Mouse (Mus musculus): ENCODE results near the gene Prdm2.
A peak's percentile ranks its signal among the peaks of the same experiment; 100 is the strongest.

Prdm2 gene

DNA sequence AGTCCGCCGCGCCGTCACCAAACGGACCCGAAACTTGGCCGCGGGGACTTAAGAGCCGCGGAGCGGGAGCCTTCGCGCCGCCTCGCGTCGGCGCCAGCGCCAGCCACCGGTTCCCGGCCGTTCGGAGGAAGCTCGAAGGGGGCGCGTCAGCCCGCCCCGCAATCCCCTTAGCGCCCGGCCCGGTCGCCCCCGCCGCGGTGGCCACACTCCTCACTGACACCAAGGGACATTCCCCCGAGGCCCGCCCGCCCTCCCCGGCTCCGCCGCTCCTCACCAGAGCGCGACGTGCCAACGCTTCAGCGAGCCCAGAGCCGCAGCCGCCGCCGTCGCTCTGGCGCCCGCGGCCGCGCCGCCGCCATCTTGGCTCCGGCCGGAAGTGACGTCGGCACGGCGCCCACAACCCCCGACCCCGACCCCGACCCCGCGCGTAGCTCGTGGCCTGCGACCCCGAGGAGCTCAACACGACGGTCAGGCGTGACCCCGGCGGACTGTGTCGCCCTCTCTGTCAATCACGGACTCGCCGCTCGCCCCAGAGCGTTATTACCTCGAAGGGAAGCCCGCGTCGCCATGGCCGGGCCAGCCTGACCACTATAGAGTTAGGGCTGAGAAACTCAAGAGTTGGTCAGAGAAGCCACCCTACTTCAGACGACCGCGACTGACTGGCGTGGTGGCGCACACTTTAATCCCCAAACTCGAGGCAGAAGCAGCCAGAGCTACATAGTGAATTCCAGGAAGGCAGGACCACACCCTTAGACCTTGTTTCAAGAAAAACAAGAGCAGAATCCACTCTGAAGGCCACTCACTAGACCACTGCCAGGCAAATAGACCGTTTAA, at the start of gene Prdm2:
Prdm2 (minus strand) TSS at position 655 of the 834 bp plus-strand sequence.
- peak; percentile 29 to 69 for DNase-seq (ENCODE audit: low spot score in 2 of 2)

DNA sequence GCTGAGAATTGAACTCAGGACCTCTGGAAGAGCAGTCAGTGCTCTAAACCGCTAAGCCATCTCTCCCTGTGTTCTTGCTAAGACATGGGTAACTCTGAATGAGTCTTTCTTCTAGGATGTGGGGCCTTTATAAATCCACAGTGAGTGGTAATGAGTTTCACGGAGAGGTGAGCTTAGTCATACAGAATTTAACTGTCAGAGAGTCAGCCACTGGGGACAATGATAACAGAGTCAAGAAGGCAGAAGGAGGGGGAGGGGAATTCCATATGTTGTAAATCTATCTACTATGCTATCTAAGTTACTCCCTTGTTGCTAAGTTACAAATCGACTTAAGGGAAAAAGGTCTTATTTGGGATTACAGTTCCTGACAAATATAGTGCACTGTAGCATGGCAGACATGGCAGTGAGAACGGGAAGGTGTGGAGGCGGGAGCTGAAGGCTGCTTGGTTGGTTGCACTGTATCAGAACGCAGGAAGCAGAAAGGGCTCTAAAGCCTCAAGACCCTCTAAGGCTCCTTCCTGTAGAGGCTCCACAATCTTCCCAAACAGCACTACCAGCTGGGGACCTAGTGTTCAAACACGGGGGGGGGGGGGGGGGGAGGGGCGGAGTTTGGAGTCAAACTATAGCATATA, 47.0 kb upstream of the Prdm2 start:
- no peak for DNase-seq (ENCODE audit: low spot score in 2 of 2)

DNA sequence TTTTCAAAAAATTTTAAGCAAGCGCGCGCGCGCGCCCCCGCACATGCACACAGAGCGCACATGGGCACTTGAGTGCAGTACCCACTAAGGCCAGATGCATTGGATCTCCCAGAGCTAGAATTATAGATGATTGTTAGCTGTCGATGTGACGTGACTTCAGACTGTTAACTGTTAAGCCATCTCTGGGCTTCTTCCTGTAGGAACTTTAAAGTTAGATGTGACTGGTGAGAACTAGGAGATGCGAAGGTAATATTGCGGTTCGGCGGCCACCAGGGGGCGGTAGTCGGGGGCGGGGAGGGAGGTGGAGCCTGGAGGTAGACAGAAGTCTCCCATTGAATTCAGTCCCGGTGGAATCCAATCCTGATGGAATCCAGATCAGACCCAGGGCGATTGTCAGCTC, 45.7 kb upstream of the Prdm2 start:
- peak in 1 of 2 experiments; percentile 53 for DNase-seq (ENCODE audit: low spot score in 2 of 2)

- DNase-seq (ENCODE audit: low spot score in 2 of 2), result no peak
Measured at GRCm38 (mm10) chr4:143257971-143258370, 45.2 kb upstream of the Prdm2 start.

GRCm38 (mm10) chr4:143255541-143255940, 42.7 kb upstream of the Prdm2 start:
- DNase-seq (ENCODE audit: low spot score in 2 of 2), result no peak

DNA sequence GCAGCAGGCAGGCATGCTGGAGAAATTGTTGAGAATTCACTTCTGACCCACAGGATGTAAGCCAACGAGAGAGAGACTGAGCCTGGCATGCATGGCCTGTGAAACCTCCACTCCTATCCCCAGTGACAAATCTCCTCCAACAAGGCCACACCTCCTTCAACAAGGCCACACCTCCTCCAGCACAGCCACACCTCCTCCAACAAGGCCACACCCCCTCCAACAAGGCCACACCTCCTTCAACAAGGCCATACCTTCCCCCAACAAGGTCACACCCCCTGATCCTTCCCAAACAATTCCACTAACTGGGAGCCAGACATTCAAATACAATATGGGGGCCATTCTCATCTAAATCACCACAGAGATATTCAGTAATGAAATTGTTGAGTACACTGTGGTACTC, 40.6 kb upstream of the Prdm2 start:
- DNase-seq (ENCODE audit: low spot score in 2 of 2), result no peak

DNA sequence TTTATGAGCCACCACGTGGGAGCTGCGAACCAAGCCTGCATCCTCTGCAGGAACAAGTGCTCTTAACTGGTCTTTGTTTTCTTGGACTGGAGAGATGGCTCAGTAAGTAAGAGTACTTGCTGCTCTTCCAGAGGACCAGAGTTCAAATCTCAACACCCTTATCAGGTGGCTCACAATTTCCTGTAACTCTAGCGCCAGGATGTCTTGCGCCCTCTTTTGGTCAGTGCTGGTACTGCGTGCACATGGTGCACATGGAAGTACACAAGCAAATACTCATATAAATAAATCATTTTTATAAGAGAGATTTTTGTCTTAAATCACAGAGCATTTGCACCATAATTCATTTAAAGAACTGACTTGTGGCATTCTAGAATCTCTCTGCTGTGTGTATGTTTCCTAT, 35.3 kb upstream of the Prdm2 start:
- DNase-seq (ENCODE audit: low spot score in 2 of 2), result no peak

DNA sequence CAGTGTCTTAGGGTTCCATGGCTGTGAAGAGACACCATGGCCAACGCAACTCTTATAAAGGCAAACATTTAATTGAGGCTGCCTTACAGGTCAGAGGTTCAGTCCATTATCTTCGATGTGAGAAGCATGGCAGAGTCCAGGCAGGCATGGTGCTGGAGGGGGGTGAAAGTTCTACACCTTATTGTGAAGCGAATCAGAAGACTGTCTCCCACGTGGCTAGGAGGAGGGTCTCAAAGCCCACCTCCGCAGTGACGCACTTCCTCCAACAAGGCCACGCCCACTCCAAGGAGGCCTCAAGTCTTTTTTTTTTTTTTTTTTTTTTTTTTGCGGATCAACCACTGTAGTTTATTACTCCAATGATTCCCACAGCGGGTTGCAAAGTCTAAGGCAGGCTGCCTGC, 28.5 kb upstream of the Prdm2 start:
- DNase-seq (ENCODE audit: low spot score in 2 of 2), result no peak

GRCm38 (mm10) chr4:143239615-143240201, 26.9 kb upstream of the Prdm2 start:
- no peak for DNase-seq (ENCODE audit: low spot score in 2 of 2)

DNA sequence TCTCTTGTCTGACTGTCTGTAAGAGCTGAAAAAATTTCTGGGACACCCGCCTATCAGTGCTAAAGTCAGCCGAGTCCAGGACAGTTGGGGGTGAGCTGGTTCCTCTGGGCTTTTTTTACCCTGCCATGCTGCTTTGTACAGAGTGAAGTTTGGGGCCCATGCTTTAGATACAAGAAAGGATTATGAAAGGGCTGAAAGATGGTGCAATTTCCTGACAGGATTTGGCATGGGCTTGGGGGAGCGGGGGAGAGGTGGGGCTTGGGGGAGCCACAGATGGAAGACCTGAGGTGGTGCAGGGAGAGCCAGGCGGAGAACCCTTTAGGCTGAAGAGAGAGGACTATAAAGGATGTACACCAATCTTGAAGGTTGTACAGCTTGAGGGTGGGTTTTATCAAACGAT, 26.3 kb upstream of the Prdm2 start:
- DNase-seq (ENCODE audit: low spot score in 2 of 2), result no peak

DNA sequence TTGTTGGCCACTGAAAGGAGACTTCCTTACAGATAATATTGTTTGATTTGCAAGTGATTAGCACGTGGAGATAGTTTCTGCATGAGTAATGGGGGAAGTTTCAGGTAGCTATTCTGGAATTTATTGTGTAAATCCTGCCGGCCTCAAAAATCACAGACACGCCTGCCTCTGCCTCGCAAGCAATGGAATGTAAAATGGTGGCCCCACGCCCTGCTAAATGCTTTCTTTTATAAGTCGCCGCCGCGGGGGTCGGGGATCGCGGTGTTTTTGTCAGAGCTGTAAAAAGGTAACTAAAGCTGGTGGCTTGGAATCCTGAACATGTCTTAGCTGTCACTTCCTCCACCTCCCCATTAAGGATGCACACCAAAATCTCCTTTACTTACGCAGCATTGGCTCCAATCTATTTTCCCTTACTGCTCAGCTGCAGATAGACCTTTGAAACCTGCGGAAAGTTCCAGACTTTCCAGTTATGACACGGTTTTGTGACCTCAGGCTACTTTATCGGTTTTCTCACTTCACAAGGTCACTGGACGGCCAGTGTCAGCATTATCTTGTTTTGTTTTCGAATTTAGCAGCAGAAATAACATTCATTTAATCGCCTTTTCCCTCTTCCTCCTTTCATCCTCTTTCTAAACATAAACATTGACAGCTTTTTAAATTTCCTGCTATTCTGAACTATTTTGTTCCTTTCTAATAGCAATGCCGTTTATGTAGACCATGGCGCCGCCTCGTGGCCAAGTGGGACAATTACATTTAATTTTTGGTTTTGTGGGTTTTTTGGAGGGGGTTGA, 25.6 kb upstream of the Prdm2 start:
- peak in 1 of 2 experiments; percentile 30 for DNase-seq (ENCODE audit: low spot score in 2 of 2)

DNA sequence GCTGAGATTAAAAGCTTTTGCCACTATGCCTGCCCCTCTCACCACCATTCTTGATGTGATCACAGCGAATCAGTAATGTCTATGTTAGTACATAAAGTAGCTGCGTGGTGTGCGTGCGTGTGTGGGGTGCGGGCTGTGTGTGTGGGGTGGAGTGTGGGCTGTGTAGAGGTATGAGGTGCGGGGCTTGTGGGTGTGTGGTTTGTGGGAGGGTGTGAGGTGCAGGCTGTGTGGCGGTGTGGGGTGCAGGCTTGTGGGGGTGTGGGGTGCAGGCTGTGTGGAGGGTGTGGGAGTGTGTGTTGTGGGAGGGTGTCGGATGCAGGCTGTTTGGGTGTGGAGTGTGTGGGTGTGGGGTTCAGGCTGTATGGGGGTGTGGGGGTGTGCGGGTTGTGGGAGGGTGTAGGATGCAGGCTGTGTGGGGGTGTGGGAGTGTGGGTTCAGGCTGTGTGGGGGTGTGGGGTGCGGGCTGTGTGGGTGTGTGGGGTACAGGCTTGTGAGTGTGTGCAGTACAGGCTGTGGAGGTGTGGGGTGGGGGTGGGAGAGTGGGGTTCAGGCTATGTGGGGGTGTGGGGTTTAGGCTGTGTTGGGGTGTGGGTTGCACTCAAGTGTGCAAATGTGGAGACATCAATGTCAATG, 19.1 kb upstream of the Prdm2 start:
- DNase-seq (ENCODE audit: low spot score in 2 of 2), result no peak

DNA sequence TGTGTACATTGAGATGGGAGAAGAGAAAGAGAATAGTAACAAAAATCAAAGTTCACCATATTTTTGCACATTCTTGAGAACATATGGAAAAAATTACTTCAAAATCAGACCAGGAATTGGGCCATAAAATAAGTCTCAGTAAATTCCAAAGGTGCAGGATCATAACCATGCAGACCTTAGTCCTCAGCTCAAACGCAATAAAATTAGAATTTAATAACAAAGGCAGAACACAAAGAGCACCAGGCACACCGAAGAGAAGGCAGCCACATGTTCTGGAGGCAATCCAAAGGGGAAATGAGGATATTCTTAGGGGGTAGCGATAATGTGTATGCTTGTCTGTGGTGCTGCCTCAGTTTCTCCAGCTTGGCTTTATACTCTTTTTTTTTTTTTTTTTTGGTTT, 18.3 kb upstream of the Prdm2 start:
- DNase-seq (ENCODE audit: low spot score in 2 of 2), result no peak

DNA sequence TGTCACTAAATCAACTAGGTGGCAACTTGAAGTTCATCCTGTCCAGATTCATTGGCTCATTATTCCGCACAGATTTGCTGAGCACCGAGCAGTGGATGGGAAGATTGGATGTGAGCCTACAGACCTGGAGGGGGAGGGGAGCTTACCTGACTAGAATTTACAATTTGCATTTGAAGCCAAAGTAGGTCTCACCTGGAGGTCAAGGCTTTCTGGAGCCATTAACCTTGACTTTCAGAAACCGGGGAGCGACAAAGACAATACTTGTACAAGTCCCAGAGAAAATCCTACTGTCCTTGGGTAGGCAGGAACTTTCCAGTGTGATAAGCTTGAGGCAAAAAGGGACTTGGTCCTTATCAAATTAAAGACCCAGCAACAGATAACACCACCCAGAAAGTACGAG, 15.2 kb upstream of the Prdm2 start:
- DNase-seq (ENCODE audit: low spot score in 2 of 2), result no peak

GRCm38 (mm10) chr4:143225886-143226285, 13.1 kb upstream of the Prdm2 start:
- no peak for DNase-seq (ENCODE audit: low spot score in 2 of 2)

- no peak for DNase-seq (ENCODE audit: low spot score in 2 of 2)
Measured at GRCm38 (mm10) chr4:143219316-143219751, 6.5 kb upstream of the Prdm2 start.

- no peak for DNase-seq (ENCODE audit: low spot score in 2 of 2)
Measured at GRCm38 (mm10) chr4:143218858-143219257, 6.1 kb upstream of the Prdm2 start.

GRCm38 (mm10) chr4:143217189-143217588, 4.4 kb upstream of the Prdm2 start:
- no peak for DNase-seq (ENCODE audit: low spot score in 2 of 2)

DNA sequence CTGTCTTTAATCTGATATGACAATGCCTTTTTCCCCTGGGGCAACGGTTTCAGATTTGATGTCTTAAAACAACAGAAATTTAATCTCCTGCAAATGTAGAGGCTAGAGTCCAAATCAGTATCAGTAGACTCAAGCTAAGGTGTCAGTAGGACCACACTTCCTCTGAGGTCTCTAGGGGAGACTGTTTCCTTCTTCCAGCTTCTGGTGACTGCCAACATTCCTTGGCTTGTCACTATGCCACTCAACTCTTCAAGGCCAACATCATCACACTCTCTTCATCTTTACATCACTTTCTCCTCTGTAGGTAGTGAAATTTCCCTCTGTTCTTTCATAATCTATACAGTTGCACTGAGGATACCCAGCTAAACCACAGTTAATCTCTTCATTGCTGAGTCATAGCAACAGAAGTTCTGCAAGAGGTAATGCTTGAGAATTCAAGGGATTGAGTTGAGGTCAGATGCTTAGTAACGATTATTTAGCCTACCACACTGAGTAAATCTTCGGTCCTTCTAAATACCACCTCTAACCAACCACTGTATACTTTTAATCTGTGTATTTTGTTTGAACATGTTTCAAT, 1.5 kb upstream of the Prdm2 start:
- DNase-seq (ENCODE audit: low spot score in 2 of 2), result no peak

GRCm38 (mm10) chr4:143213571-143213970, 776 bp upstream of the Prdm2 start:
- DNase-seq (ENCODE audit: low spot score in 2 of 2), result no peak

DNA sequence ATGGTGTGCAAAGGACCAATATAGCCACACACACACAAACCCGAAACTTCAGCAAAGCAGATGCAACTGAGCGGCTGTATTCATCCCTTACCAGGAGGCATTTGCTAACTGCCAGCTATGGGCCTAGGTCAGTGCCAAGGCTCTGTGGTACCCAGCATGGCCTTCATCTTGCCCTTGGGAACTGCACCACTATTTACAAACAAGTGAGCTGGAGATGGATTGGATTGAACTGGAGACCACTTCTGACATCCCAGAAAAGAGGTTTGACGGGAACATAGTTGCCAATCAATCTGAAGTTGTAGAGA, 332 bp upstream of the Prdm2 start:
- DNase-seq (ENCODE audit: low spot score in 2 of 2), result no peak
